Mouse (Mus musculus) ovary, adult 2 months (tissue): Measurements from ENCODE around the gene Exosc9. TPM values are rescaled to one million over a fixed set of nuclear protein-coding genes. Genes with fewer than 3 reads are reported as not detected.

Experiments used
- polyA plus RNA-seq: library from polyadenylated mRNA; depleted of rRNA; stranded (reverse); fragments of >200 nt; gene quantifications from 2 replicates; pipeline ENCODE4 v1.2.3, GENCODE M21; 2012; rRNA removed

Gene Exosc9
- polyA plus RNA-seq, result 5.7 and 7.3 TPM in 2 replicates

DNA sequence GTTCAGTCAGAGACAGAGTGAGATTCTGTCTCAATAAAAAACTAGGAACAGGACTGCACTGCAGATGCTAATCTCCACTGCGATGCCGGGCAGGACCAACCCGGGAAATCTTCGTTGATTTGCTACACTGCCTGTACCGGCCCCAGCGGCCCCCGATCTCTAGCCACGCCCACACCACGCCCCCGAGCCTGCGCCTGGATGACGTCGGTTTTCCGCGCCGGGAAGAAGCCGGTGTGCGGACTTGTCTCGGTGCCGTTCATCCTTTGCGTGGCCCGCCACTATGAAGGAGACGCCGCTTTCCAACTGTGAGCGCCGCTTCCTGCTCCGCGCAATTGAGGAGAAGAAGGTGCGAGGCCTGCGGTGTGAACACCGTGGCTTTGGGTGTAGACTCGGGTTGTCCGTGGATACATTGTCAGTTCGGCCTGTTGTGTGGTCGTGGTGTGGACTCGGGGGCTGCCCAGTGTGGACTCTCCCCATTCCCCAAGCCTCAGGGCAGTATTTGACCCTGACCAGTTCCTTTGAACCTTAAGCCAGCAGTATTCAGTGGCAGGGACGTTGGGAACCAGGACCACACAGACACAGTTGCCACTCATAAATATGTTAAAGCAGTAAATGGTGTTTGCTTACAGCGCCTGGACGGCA lies at the start of gene Exosc9:
Gene Exosc9 (plus strand): TSS at position 201 of the 642 bp plus-strand sequence.

GRCm38 (mm10) chr3:36521073-36522060 lies 31.0 kb upstream of the Exosc9 start, which contains the start of gene Gm11549:
Gene Gm11549, minus strand, starts transcription at chr3:36521813.

DNA sequence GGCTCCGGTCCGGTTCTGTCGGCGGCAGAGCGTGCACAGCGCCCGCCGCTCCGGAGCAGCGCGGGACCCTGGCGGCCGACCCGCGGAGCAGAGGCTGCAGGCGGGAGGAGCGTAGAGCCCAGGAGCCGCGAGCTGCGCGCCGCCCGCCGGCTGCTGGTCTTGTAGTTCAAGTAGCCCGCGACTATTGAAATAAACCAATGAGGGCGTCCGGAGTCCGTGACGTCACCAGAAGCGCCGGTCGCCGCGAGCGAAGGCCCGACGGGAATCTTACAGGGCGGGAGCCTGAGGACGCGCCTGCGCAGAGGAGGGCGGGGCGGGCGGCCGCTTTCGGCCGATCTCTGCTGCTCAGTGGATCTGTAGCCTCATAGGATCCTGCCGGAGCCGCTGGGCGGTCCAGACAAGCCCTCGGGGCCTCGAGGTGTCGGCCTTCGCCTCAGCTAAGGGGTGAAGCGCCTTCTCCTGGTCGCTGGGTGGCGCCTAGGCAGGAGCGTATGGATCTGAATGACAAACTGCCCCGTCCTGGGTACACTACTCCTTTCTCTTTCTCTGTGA lies 19.5 kb downstream of the Exosc9 start, which contains the start of gene Ccna2:
Gene Ccna2 (minus strand): TSS at position 324 of the 552 bp plus-strand sequence.

GRCm38 (mm10) chr3:36613202-36613907 lies 60.9 kb downstream of the Exosc9 start, which contains the start of gene Bbs7:
Gene Bbs7, minus strand, starts transcription at chr3:36613477.

Other genes with a start within 250 kb of the Exosc9 start
- gene Anxa5, start 76.7 kb upstream of the Exosc9 start, polyA plus RNA-seq, result 731 and 952 TPM in 2 replicates
- 1.9 and 2.1 TPM in 2 replicates for gene 1810062G17Rik, start 76.7 kb upstream of the Exosc9 start, polyA plus RNA-seq
- 0.07 and 0.20 TPM in 2 replicates for gene Gm11549, start 30.8 kb upstream of the Exosc9 start, polyA plus RNA-seq
- 68.2 and 95.3 TPM in 2 replicates for gene Ccna2, start 19.5 kb downstream of the Exosc9 start, polyA plus RNA-seq
- 1.4 and 2.1 TPM in 2 replicates for gene Bbs7, start 60.9 kb downstream of the Exosc9 start, polyA plus RNA-seq
- 7.6 and 10.8 TPM in 2 replicates for gene Trpc3, start 137.6 kb downstream of the Exosc9 start, polyA plus RNA-seq